Mouse (Mus musculus) CH12.LX (cell line): Measurements from ENCODE around the gene Smtnl2.

Experiments
- CHD1 ChIP-seq: IDR thresholded peaks from 2 replicates; pipeline ENCODE4 v1.6.1; 2012; ENCODE audit warnings: low read depth, low read length, improper control_type of control experiment, inconsistent platforms
- CTCF ChIP-seq, 2 experiments: IDR thresholded peaks in 1 of 2; conservative IDR thresholded peaks in 1 of 2; 2 replicates each; pipeline ENCODE4 v1.5.1; 2011 to 2012; ENCODE audit warnings: low read depth in 2 of 2, low read length in 2 of 2, improper control_type of control experiment in 1 of 2, inconsistent platforms in 1 of 2, mild to moderate bottlenecking in 1 of 2, moderate library complexity in 1 of 2
- E2F4 ChIP-seq: IDR thresholded peaks from 2 replicates; pipeline ENCODE4 v1.6.1; 2011; ENCODE audit warnings: low read depth, low read length, improper control_type of control experiment; ENCODE audit not compliant: insufficient replicate concordance
- ETS1 ChIP-seq: conservative IDR thresholded peaks from 2 replicates; pipeline ENCODE4 v1.6.1; 2012; ENCODE audit warnings: low read depth, mild to moderate bottlenecking, inconsistent platforms, low read length, improper control_type of control experiment, moderate library complexity
- IRF4 ChIP-seq: IDR thresholded peaks from 2 replicates; pipeline ENCODE4 v1.6.1; 2014; ENCODE audit warnings: low read depth, mild to moderate bottlenecking, inconsistent platforms, low read length, improper control_type of control experiment
- MAFK ChIP-seq: IDR thresholded peaks from 2 replicates; pipeline ENCODE4 v1.6.1; 2011; ENCODE audit warnings: low read length, improper control_type of control experiment; ENCODE audit not compliant: insufficient replicate concordance
- MEF2A ChIP-seq: IDR thresholded peaks from 2 replicates; pipeline ENCODE4 v1.6.1; 2014; ENCODE audit warnings: low read depth, mild to moderate bottlenecking, inconsistent platforms, low read length, improper control_type of control experiment, borderline replicate concordance
- NELFE ChIP-seq: IDR thresholded peaks from 2 replicates; pipeline ENCODE4 v1.6.1; 2011; ENCODE audit warnings: low read depth, low read length, improper control_type of control experiment
- POLR2A ChIP-seq: IDR thresholded peaks from 2 replicates; pipeline ENCODE4 v1.6.1; 2011; ENCODE audit warnings: low read depth, mild to moderate bottlenecking, improper control_type of control experiment, low read length
- ZKSCAN1 ChIP-seq: IDR thresholded peaks from 2 replicates; pipeline ENCODE4 v1.6.1; 2012; ENCODE audit warnings: low read depth, inconsistent platforms, low read length, improper control_type of control experiment, borderline replicate concordance

DNA sequence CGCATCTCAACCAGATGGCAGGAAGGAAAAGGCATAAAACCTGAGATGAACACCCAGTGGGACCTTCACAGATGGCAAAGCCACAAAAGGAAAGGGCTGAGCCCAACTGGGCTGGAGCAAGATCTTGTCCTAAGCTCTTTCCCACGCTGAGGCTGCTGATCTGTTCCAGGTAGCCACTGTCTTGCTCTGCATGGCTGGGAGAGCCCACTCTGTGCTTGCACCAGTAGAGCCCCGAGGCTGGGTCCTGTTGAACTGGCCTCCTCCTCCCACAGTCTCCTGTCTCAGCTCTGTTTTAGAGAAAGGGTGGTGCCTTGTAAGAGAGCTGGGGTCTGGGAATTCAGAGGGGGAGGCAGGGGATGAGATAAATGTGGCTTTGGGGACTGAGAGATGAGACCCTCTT, 4.4 kb downstream of the Smtnl2 start:
- TF ChIP-seq MAFK: no peak
- no peak for TF ChIP-seq ETS1
- TF ChIP-seq CTCF (conservative IDR thresholded peaks at IDR 0.05 in 1 of 2, IDR thresholded peaks at IDR 0.05 in 1 of 2; ENCODE audit: low read depth in 2 of 2, low read length in 2 of 2): no peak
- TF ChIP-seq IRF4: no peak
- no peak for TF ChIP-seq CHD1
- TF ChIP-seq ZKSCAN1: no peak
- no peak for TF ChIP-seq E2F4
- no peak for TF ChIP-seq NELFE
- TF ChIP-seq POLR2A: no peak
- TF ChIP-seq MEF2A: no peak
